Mouse (Mus musculus) forebrain, embryonic 12.5 days (tissue): Measurements from ENCODE around the gene Dppa1. TPM values are rescaled to one million over a fixed set of nuclear protein-coding genes. Genes with fewer than 3 reads are reported as not detected.
"Not testable (repeated sequence)": the region's sequence is repeated elsewhere in the genome, so short reads cannot be mapped to it uniquely, and the experiment has no call there.

Experiments used
- ATAC-seq: fragments of 200-750 bp; cut with Nextera tagmentation; 2 replicates; pipeline ENCODE4 v1.8.0; 2017; ENCODE audit warnings: moderate TSS enrichment; ENCODE audit not compliant: low FRiP score
- H3K27ac ChIP-seq: fragments of 300-500 bp; sonication (generic); 2 replicates; pipeline ENCODE4 v1.5.1; 2016; ENCODE audit warnings: mild to moderate bottlenecking
- H3K27me3 ChIP-seq: fragments of 300-500 bp; sonication (generic); 2 replicates; pipeline ENCODE4 v1.6.1; 2016; ENCODE audit warnings: mild to moderate bottlenecking
- H3K36me3 ChIP-seq: fragments of 300-500 bp; sonication (generic); replicated peaks from 2 replicates; pipeline ENCODE4 v1.6.1; 2016; ENCODE audit warnings: mild to moderate bottlenecking
- H3K4me1 ChIP-seq: fragments of 300-500 bp; sonication (generic); 2 replicates; pipeline ENCODE4 v1.6.1; 2016
- H3K4me2 ChIP-seq: fragments of 300-500 bp; sonication (generic); 2 replicates; pipeline ENCODE4 v1.6.1; 2016; ENCODE audit warnings: mild to moderate bottlenecking, moderate library complexity
- H3K4me3 ChIP-seq: fragments of 300-500 bp; sonication (generic); replicated peaks from 2 replicates; pipeline ENCODE4 v1.5.1; 2016; ENCODE audit warnings: mild to moderate bottlenecking
- H3K9ac ChIP-seq: fragments of 300-500 bp; sonication (generic); 2 replicates; pipeline ENCODE4 v1.6.1; 2016; ENCODE audit warnings: mild to moderate bottlenecking
- H3K9me3 ChIP-seq: fragments of 300-500 bp; sonication (generic); 2 replicates; pipeline ENCODE4 v1.6.1; 2016
- WGBS: fragments of 180-500 bp; shearing (Covaris S2); methylation state at CpG from one replicate; pipeline ENCODE4 v1.1.7; 2016; 5-methylcytosine and 5-hydroxymethylcytosine counted together
- polyA plus RNA-seq: library from polyadenylated mRNA; unstranded; fragments of >200 nt; fragmentation: Nextera tagmentation; extraction: Ambion mirVana; gene quantifications from 2 replicates; pipeline ENCODE4 v1.2.1, GENCODE M21; 2016

Gene Dppa1
- polyA plus RNA-seq: not detected in 2 replicates

- no peak for ATAC-seq
- Histone ChIP-seq H3K36me3 (no peaks in the 10 kb centered on the region), H3K4me3 (no peak within 1 kb of the TSS), H3K27ac (no peak within 1 kb of the TSS), H3K4me1 (no peaks in the 10 kb centered on the region), H3K9me3 (no peaks in the 10 kb centered on the region), H3K9ac (no peak within 1 kb of the TSS), H3K4me2 (no peak within 1 kb of the TSS), H3K27me3 (no peaks in the 10 kb centered on the region)
- 83% methylated on average over 2 of the region's 2 CpGs for WGBS
These were observed at the start of gene Dppa1 for GRCm38 (mm10) chr11:46629211-46629795. TSS of gene Dppa1 (minus strand) at chr11:46629261.

- Histone ChIP-seq H3K4me2 (no peak overlapping the region), H3K27ac (no peak overlapping the region), H3K9ac (no peak overlapping the region), H3K36me3 (no peaks in the 10 kb centered on the region), H3K27me3 (no peaks in the 10 kb centered on the region), H3K9me3 (no peaks in the 10 kb centered on the region), H3K4me3 (no peak overlapping the region), H3K4me1 (no peaks in the 10 kb centered on the region)
- 73% methylated on average over 2 of the region's 2 CpGs for WGBS
- no peak for ATAC-seq
These were observed 38.9 kb upstream of the Dppa1 start for GRCm38 (mm10) chr11:46667938-46668337.

GRCm38 (mm10) chr11:46667105-46667504, 38.0 kb upstream of the Dppa1 start:
- Histone ChIP-seq H3K4me1 (no peaks in the 10 kb centered on the region), H3K27me3 (no peaks in the 10 kb centered on the region), H3K4me3 (no peak overlapping the region), H3K9ac (no peak overlapping the region), H3K4me2 (no peak overlapping the region), H3K27ac (no peak overlapping the region), H3K36me3 (no peaks in the 10 kb centered on the region), H3K9me3 (no peaks in the 10 kb centered on the region)
- no peak for ATAC-seq
- WGBS: 91% methylated on average over 3 of the region's 3 CpGs

- H3K27ac ChIP-seq: no peak overlapping the region
- ATAC-seq: peak; percentile 63
- no peaks in the 10 kb centered on the region for H3K9me3 ChIP-seq
- whole genome bisulfite sequencing: 70% methylated on average over 6 of the region's 6 CpGs
- no peaks in the 10 kb centered on the region for H3K36me3 ChIP-seq
- no peak overlapping the region for H3K4me3 ChIP-seq
- H3K9ac ChIP-seq: no peak overlapping the region
- no peaks in the 10 kb centered on the region for H3K27me3 ChIP-seq
- H3K4me1 ChIP-seq: no peaks in the 10 kb centered on the region
- H3K4me2 ChIP-seq: no peak overlapping the region
These were observed 36.8 kb upstream of the Dppa1 start for GRCm38 (mm10) chr11:46665599-46666522.

GRCm38 (mm10) chr11:46663215-46663614, 34.2 kb upstream of the Dppa1 start:
- WGBS: 46% methylated on average over 4 of the region's 4 CpGs

GRCm38 (mm10) chr11:46652476-46652875, 23.4 kb upstream of the Dppa1 start:
- no peaks in the 10 kb centered on the region for H3K9me3 ChIP-seq
- H3K27ac ChIP-seq: no peak overlapping the region
- no peak for ATAC-seq
- no peaks in the 10 kb centered on the region for H3K4me1 ChIP-seq
- no peak overlapping the region for H3K4me2 ChIP-seq
- H3K36me3 ChIP-seq: no peaks in the 10 kb centered on the region
- H3K9ac ChIP-seq: no peak overlapping the region
- H3K27me3 ChIP-seq: no peaks in the 10 kb centered on the region
- H3K4me3 ChIP-seq: no peak overlapping the region
- WGBS: 84% methylated on average over 3 of the region's 3 CpGs

More at GRCm38 (mm10) chr11:46663215-46663614, 34.2 kb upstream of the Dppa1 start:
- Histone ChIP-seq H3K27ac (no peak overlapping the region), H3K27me3 (no peaks in the 10 kb centered on the region), H3K4me1 (no peaks in the 10 kb centered on the region), H3K4me2 (no peak overlapping the region), H3K4me3 (no peak overlapping the region), H3K9ac (no peak overlapping the region), H3K9me3 (no peaks in the 10 kb centered on the region), H3K36me3 (no peaks in the 10 kb centered on the region)
- ATAC-seq: no peak

GRCm38 (mm10) chr11:46649655-46650054, 20.6 kb upstream of the Dppa1 start:
- H3K4me1 ChIP-seq, ATAC-seq, H3K27ac ChIP-seq, H3K9ac ChIP-seq, H3K4me2 ChIP-seq, H3K9me3 ChIP-seq, H3K4me3 ChIP-seq, H3K27me3 ChIP-seq, H3K36me3 ChIP-seq: not testable (repeated sequence)
- WGBS: 38% methylated on average over 3 of the region's 3 CpGs

- Histone ChIP-seq H3K27me3 (no peaks in the 10 kb centered on the region), H3K27ac (no peak overlapping the region), H3K4me1 (no peaks in the 10 kb centered on the region), H3K9ac (no peak overlapping the region), H3K36me3 (no peaks in the 10 kb centered on the region), H3K4me2 (no peak overlapping the region), H3K9me3 (no peaks in the 10 kb centered on the region), H3K4me3 (no peak overlapping the region)
- no peak for ATAC-seq
- WGBS: 79% methylated on average over 1 of the region's 1 CpGs
These were observed 15.8 kb upstream of the Dppa1 start for GRCm38 (mm10) chr11:46644824-46645223.

GRCm38 (mm10) chr11:46636568-46636967, 7.5 kb upstream of the Dppa1 start:
- H3K9me3 ChIP-seq: no peaks in the 10 kb centered on the region
- no peak overlapping the region for H3K4me3 ChIP-seq
- ATAC-seq: no peak
- H3K27me3 ChIP-seq: no peaks in the 10 kb centered on the region
- no peak overlapping the region for H3K4me2 ChIP-seq
- no peak overlapping the region for H3K9ac ChIP-seq
- H3K36me3 ChIP-seq: no peaks in the 10 kb centered on the region
- H3K27ac ChIP-seq: no peak overlapping the region
- no peaks in the 10 kb centered on the region for H3K4me1 ChIP-seq
- 80% methylated on average over 3 of the region's 3 CpGs for WGBS

GRCm38 (mm10) chr11:46635516-46635915, 6.5 kb upstream of the Dppa1 start:
- H3K4me2 ChIP-seq, ATAC-seq, H3K9ac ChIP-seq, H3K27ac ChIP-seq, H3K27me3 ChIP-seq, H3K4me3 ChIP-seq, H3K4me1 ChIP-seq, H3K9me3 ChIP-seq, H3K36me3 ChIP-seq: not testable (repeated sequence)
- WGBS: 80% methylated on average over 4 of the region's 4 CpGs

GRCm38 (mm10) chr11:46631635-46632034, 2.6 kb upstream of the Dppa1 start:
- Histone ChIP-seq H3K4me1 (no peaks in the 10 kb centered on the region), H3K36me3 (no peaks in the 10 kb centered on the region), H3K27ac (no peak overlapping the region), H3K9me3 (no peaks in the 10 kb centered on the region), H3K27me3 (no peaks in the 10 kb centered on the region), H3K4me3 (no peak overlapping the region), H3K4me2 (no peak overlapping the region), H3K9ac (no peak overlapping the region)
- peak; percentile 63 for ATAC-seq
- 28% methylated on average over 3 of the region's 3 CpGs for WGBS

GRCm38 (mm10) chr11:46620414-46621168, 8.5 kb downstream of the Dppa1 start:
- Histone ChIP-seq H3K27me3 (no peaks in the 10 kb centered on the region), H3K9ac (no peak overlapping the region), H3K27ac (no peak overlapping the region), H3K9me3 (no peaks in the 10 kb centered on the region), H3K36me3 (no peaks in the 10 kb centered on the region), H3K4me2 (no peak overlapping the region), H3K4me1 (no peaks in the 10 kb centered on the region), H3K4me3 (no peak overlapping the region)
- 80% methylated on average over 7 of the region's 7 CpGs for WGBS
- no peak for ATAC-seq
